In the genomic region with DNA sequence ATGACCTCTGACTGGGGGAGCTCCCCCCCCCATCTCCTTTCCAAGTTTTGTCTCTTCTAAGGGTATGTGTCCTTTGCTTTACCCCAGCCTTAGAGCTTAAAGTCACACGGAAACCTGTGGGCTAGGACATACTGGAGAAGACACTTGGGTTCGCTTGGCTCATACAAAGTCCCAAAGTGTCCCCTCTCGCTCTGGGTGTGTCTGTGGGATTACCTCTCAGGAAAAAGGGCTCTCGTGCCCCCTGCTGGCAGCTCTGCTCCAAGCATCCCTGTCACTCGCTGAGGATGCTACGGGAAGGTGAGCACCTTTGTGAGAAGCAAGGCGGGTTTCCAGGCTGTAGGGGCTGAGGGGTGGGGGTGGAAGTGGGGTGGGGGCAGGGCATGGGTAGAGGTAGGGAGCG, we compare ENCODE assay signal across 7 mouse cellular contexts. TPM values are rescaled to one million over a fixed set of nuclear protein-coding genes. Genes with fewer than 3 reads are reported as not detected.
DNase-seq lines count a peak whose midpoint lies in the region; ATAC-seq lines count a peak whose summit lies in the region.

No protein-coding gene starts in this region.

- peak; percentile 27 for ATAC-seq in activated CD4-positive, CD25-positive, alpha-beta regulatory T cell, adult 4 months

- DNase-seq in ES-CJ7 (ENCODE audit: low read depth, low spot score): peak; percentile 85
- DNase-seq in embryo, embryonic 11 days: peak; percentile 84
- peak; percentile 67 for DNase-seq in heart, adult 8-10 months (ENCODE audit: low spot score)
- peak; percentile 75 to 84 for DNase-seq in kidney, postnatal 25 days
- DNase-seq in lung, postnatal 10 days: peak; percentile 82
- DNase-seq in right cerebral cortex, postnatal 4 days: peak; percentile 80

RNA-seq across cellular contexts. Expression of a gene that starts 38.3 kb away (rescaled TPM):
- 10 to 100 TPM; 25.5 to 33.2 TPM for polyA plus RNA-seq in activated CD4-positive, CD25-positive, alpha-beta regulatory T cell, adult 4 months (2017; shearing (Covaris generic))
- total RNA-seq in heart, adult 8-10 months (2022): 10 to 100 TPM; 11.9 to 20.4 (median 13.3) TPM

RNA-seq across cellular contexts. Expression of a gene that starts 57.9 kb away (rescaled TPM):
- polyA plus RNA-seq in activated CD4-positive, CD25-positive, alpha-beta regulatory T cell, adult 4 months (2017; shearing (Covaris generic)): 10 to 100 TPM; 22.0 to 28.9 TPM
- 1 to 10 TPM; 2.7 to 3.9 (median 3.6) TPM for total RNA-seq in heart, adult 8-10 months (2022)

Comparison
In these comparisons a context has a peak if more than half of its experiments do, and no peak if none do; other contexts are left out.
1. Peak in every context shown above with its lines: DNase-seq and ATAC-seq.